Mouse (Mus musculus): ENCODE data around the gene Il21. TPM values are rescaled to one million over a fixed set of nuclear protein-coding genes. Genes with fewer than 3 reads are reported as not detected.

Il21 gene
- polyA plus RNA-seq (2015; fragmentation: Nextera tagmentation; extraction: Ambion mirVana), result not detected in 2 replicates

- Histone ChIP-seq H3K4me3 (ENCODE audit: low read length) (no peak within 1 kb of the TSS), H3K9me3 (ENCODE audit: low read length) (no peaks in the 10 kb centered on the region), H3K27me3 (ENCODE audit: insufficient read depth, low read length) (no peaks in the 10 kb centered on the region), H3K9ac (replicated peaks; ENCODE audit: low read length) (no peak within 1 kb of the TSS), H3K4me1 (ENCODE audit: insufficient read depth, low read length) (no peaks in the 10 kb centered on the region), H3K36me3 (ENCODE audit: insufficient read depth, low read length) (no peaks in the 10 kb centered on the region), H3K27ac (ENCODE audit: low read length) (no peak within 1 kb of the TSS), H3K4me2 (replicated peaks; ENCODE audit: low read depth, low read length) (no peak within 1 kb of the TSS)
- no peak for ATAC-seq (ENCODE audit: low FRiP score, low TSS enrichment)
- WGBS, result 84% methylated on average over 7 of the region's 7 CpGs
Measured at GRCm38 (mm10) chr3:37232586-37233222, at the start of gene Il21. Gene Il21 (minus strand): TSS chr3:37232636.

- Histone ChIP-seq H3K27ac (ENCODE audit: low read length) (no peak overlapping the region), H3K9me3 (ENCODE audit: low read length) (no peaks in the 10 kb centered on the region), H3K4me2 (replicated peaks; ENCODE audit: low read depth, low read length) (no peak overlapping the region), H3K9ac (replicated peaks; ENCODE audit: low read length) (no peak overlapping the region), H3K4me3 (ENCODE audit: low read length) (no peak overlapping the region), H3K27me3 (ENCODE audit: insufficient read depth, low read length) (no peaks in the 10 kb centered on the region), H3K4me1 (ENCODE audit: insufficient read depth, low read length) (no peaks in the 10 kb centered on the region), H3K36me3 (ENCODE audit: insufficient read depth, low read length) (no peaks in the 10 kb centered on the region)
- ATAC-seq (ENCODE audit: low FRiP score, low TSS enrichment), result no peak
- 67% methylated on average over 8 of the region's 8 CpGs for WGBS
Measured at GRCm38 (mm10) chr3:37280871-37281270, 48.4 kb upstream of the Il21 start.

- Histone ChIP-seq H3K36me3 (ENCODE audit: insufficient read depth, low read length) (no peaks in the 10 kb centered on the region), H3K9ac (replicated peaks; ENCODE audit: low read length) (no peak overlapping the region), H3K4me3 (ENCODE audit: low read length) (no peak overlapping the region), H3K4me2 (replicated peaks; ENCODE audit: low read depth, low read length) (no peak overlapping the region), H3K27me3 (ENCODE audit: insufficient read depth, low read length) (no peaks in the 10 kb centered on the region), H3K27ac (ENCODE audit: low read length) (no peak overlapping the region), H3K9me3 (ENCODE audit: low read length) (no peaks in the 10 kb centered on the region), H3K4me1 (ENCODE audit: insufficient read depth, low read length) (no peaks in the 10 kb centered on the region)
- ATAC-seq (ENCODE audit: low FRiP score, low TSS enrichment), result no peak
- 79% methylated on average over 1 of the region's 1 CpGs for WGBS
Measured at GRCm38 (mm10) chr3:37280221-37280620, 47.8 kb upstream of the Il21 start.

GRCm38 (mm10) chr3:37274661-37275060 lies 42.2 kb upstream of the Il21 start:
- H3K36me3 ChIP-seq (ENCODE audit: insufficient read depth, low read length), result no peaks in the 10 kb centered on the region
- no peaks in the 10 kb centered on the region for H3K4me1 ChIP-seq (ENCODE audit: insufficient read depth, low read length)
- H3K9ac ChIP-seq (replicated peaks; ENCODE audit: low read length), result no peak overlapping the region
- 84% methylated on average over 6 of the region's 6 CpGs for WGBS
- H3K9me3 ChIP-seq (ENCODE audit: low read length), result no peaks in the 10 kb centered on the region
- H3K4me2 ChIP-seq (replicated peaks; ENCODE audit: low read depth, low read length), result no peak overlapping the region
- H3K27ac ChIP-seq (ENCODE audit: low read length), result no peak overlapping the region
- no peaks in the 10 kb centered on the region for H3K27me3 ChIP-seq (ENCODE audit: insufficient read depth, low read length)
- no peak overlapping the region for H3K4me3 ChIP-seq (ENCODE audit: low read length)
- ATAC-seq (ENCODE audit: low FRiP score, low TSS enrichment), result no peak

GRCm38 (mm10) chr3:37273092-37273491 lies 40.7 kb upstream of the Il21 start:
- Histone ChIP-seq H3K4me2 (replicated peaks; ENCODE audit: low read depth, low read length) (no peak overlapping the region), H3K4me3 (ENCODE audit: low read length) (no peak overlapping the region), H3K9me3 (ENCODE audit: low read length) (no peaks in the 10 kb centered on the region), H3K9ac (replicated peaks; ENCODE audit: low read length) (no peak overlapping the region), H3K27me3 (ENCODE audit: insufficient read depth, low read length) (no peaks in the 10 kb centered on the region), H3K4me1 (ENCODE audit: insufficient read depth, low read length) (no peaks in the 10 kb centered on the region), H3K27ac (ENCODE audit: low read length) (no peak overlapping the region), H3K36me3 (ENCODE audit: insufficient read depth, low read length) (no peaks in the 10 kb centered on the region)
- no peak for ATAC-seq (ENCODE audit: low FRiP score, low TSS enrichment)
- WGBS, result 81% methylated on average over 7 of the region's 7 CpGs

GRCm38 (mm10) chr3:37271209-37271608 lies 38.8 kb upstream of the Il21 start:
- WGBS, result 10% methylated on average over 1 of the region's 1 CpGs

GRCm38 (mm10) chr3:37269926-37270325 lies 37.5 kb upstream of the Il21 start:
- ATAC-seq (ENCODE audit: low FRiP score, low TSS enrichment), result no peak
- Histone ChIP-seq H3K9ac (replicated peaks; ENCODE audit: low read length) (no peak overlapping the region), H3K27ac (ENCODE audit: low read length) (no peak overlapping the region), H3K4me3 (ENCODE audit: low read length) (no peak overlapping the region), H3K9me3 (ENCODE audit: low read length) (no peaks in the 10 kb centered on the region), H3K4me2 (replicated peaks; ENCODE audit: low read depth, low read length) (no peak overlapping the region), H3K36me3 (ENCODE audit: insufficient read depth, low read length) (no peaks in the 10 kb centered on the region), H3K4me1 (ENCODE audit: insufficient read depth, low read length) (no peaks in the 10 kb centered on the region), H3K27me3 (ENCODE audit: insufficient read depth, low read length) (no peaks in the 10 kb centered on the region)
- WGBS, result 61% methylated on average over 4 of the region's 4 CpGs

More at GRCm38 (mm10) chr3:37271209-37271608, 38.8 kb upstream of the Il21 start:
- Histone ChIP-seq H3K36me3 (ENCODE audit: insufficient read depth, low read length) (no peaks in the 10 kb centered on the region), H3K9me3 (ENCODE audit: low read length) (no peaks in the 10 kb centered on the region), H3K27me3 (ENCODE audit: insufficient read depth, low read length) (no peaks in the 10 kb centered on the region), H3K27ac (ENCODE audit: low read length) (no peak overlapping the region), H3K4me2 (replicated peaks; ENCODE audit: low read depth, low read length) (no peak overlapping the region), H3K4me3 (ENCODE audit: low read length) (no peak overlapping the region), H3K9ac (replicated peaks; ENCODE audit: low read length) (no peak overlapping the region), H3K4me1 (ENCODE audit: insufficient read depth, low read length) (no peaks in the 10 kb centered on the region)
- ATAC-seq (ENCODE audit: low FRiP score, low TSS enrichment), result no peak

- Histone ChIP-seq H3K9ac (replicated peaks; ENCODE audit: low read length) (no peak overlapping the region), H3K27me3 (ENCODE audit: insufficient read depth, low read length) (no peaks in the 10 kb centered on the region), H3K36me3 (ENCODE audit: insufficient read depth, low read length) (no peaks in the 10 kb centered on the region), H3K4me2 (replicated peaks; ENCODE audit: low read depth, low read length) (no peak overlapping the region), H3K4me1 (ENCODE audit: insufficient read depth, low read length) (no peaks in the 10 kb centered on the region), H3K4me3 (ENCODE audit: low read length) (no peak overlapping the region), H3K27ac (ENCODE audit: low read length) (no peak overlapping the region), H3K9me3 (ENCODE audit: low read length) (no peaks in the 10 kb centered on the region)
- WGBS, result 70% methylated on average over 11 of the region's 11 CpGs
- ATAC-seq (ENCODE audit: low FRiP score, low TSS enrichment), result peak; percentile 31; the same call in 1 of the 2 replicates
Measured at GRCm38 (mm10) chr3:37268338-37268737, 35.9 kb upstream of the Il21 start.

GRCm38 (mm10) chr3:37259331-37259999 lies 27.0 kb upstream of the Il21 start:
- Histone ChIP-seq H3K4me1 (ENCODE audit: insufficient read depth, low read length) (no peaks in the 10 kb centered on the region), H3K4me2 (replicated peaks; ENCODE audit: low read depth, low read length) (no peak overlapping the region), H3K9ac (replicated peaks; ENCODE audit: low read length) (no peak overlapping the region), H3K27me3 (ENCODE audit: insufficient read depth, low read length) (no peaks in the 10 kb centered on the region), H3K36me3 (ENCODE audit: insufficient read depth, low read length) (no peaks in the 10 kb centered on the region), H3K4me3 (ENCODE audit: low read length) (no peak overlapping the region), H3K27ac (ENCODE audit: low read length) (no peak overlapping the region), H3K9me3 (ENCODE audit: low read length) (no peaks in the 10 kb centered on the region)
- 43% methylated on average over 10 of the region's 10 CpGs for WGBS
- ATAC-seq (ENCODE audit: low FRiP score, low TSS enrichment), result no peak

- Histone ChIP-seq H3K4me1 (ENCODE audit: insufficient read depth, low read length) (no peaks in the 10 kb centered on the region), H3K27ac (ENCODE audit: low read length) (no peak overlapping the region), H3K9me3 (ENCODE audit: low read length) (no peaks in the 10 kb centered on the region), H3K36me3 (ENCODE audit: insufficient read depth, low read length) (no peaks in the 10 kb centered on the region), H3K9ac (replicated peaks; ENCODE audit: low read length) (no peak overlapping the region), H3K4me3 (ENCODE audit: low read length) (no peak overlapping the region), H3K27me3 (ENCODE audit: insufficient read depth, low read length) (no peaks in the 10 kb centered on the region), H3K4me2 (replicated peaks; ENCODE audit: low read depth, low read length) (no peak overlapping the region)
- WGBS, result 88% methylated on average over 15 of the region's 15 CpGs
- ATAC-seq (ENCODE audit: low FRiP score, low TSS enrichment), result no peak
Measured at GRCm38 (mm10) chr3:37257776-37258175, 25.3 kb upstream of the Il21 start.
